Mouse (Mus musculus) frontal cortex, adult 2 months (tissue): ENCODE results near the gene Clip4. TPM values are rescaled to one million over a fixed set of nuclear protein-coding genes. Genes with fewer than 3 reads are reported as not detected.
"Not testable (repeated sequence)": the region's sequence is repeated elsewhere in the genome, so short reads cannot be mapped to it uniquely, and the experiment has no call there.

Source experiments
- DNase-seq, 2 experiments: peaks; one replicate each; pipeline ENCODE4 v3.0.0; 2022; ENCODE audit warnings: low spot score in 1 of 2; ENCODE audit errors: extremely low spot score in 1 of 2
- polyA plus RNA-seq: library from polyadenylated mRNA; depleted of rRNA; stranded (reverse); fragments of >200 nt; gene quantifications from 2 replicates; pipeline ENCODE4 v1.2.3, GENCODE M21; 2012; rRNA removed

The Clip4 gene
- polyA plus RNA-seq, result 61.5 and 63.9 TPM in 2 replicates

DNA sequence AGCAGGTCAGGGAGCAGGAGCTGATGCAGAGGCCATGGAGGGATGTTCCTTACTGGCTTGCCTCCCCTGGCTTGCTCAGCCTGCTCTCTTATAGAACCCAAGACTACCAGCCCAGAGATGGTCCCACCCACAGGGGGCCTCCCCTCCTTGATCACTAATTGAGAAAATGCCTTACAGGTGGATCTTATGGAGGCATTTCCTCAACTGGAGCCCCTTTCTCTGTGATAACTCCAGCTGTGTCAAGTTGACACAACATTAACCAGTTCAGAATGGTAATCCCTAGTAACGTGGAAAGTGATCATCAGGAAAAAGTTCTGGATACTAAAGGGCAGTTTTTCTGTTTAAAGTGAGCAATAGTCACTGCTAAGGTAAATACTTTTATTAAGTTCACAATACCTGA lies at the start of gene Clip4:
Gene Clip4, plus strand, starts transcription at position 301 of the 400 bp plus-strand sequence.
- DNase-seq, result not testable (repeated sequence)

- no peak for DNase-seq
Measured at GRCm38 (mm10) chr17:71720434-71720833, 47.8 kb upstream of the Clip4 start.

DNA sequence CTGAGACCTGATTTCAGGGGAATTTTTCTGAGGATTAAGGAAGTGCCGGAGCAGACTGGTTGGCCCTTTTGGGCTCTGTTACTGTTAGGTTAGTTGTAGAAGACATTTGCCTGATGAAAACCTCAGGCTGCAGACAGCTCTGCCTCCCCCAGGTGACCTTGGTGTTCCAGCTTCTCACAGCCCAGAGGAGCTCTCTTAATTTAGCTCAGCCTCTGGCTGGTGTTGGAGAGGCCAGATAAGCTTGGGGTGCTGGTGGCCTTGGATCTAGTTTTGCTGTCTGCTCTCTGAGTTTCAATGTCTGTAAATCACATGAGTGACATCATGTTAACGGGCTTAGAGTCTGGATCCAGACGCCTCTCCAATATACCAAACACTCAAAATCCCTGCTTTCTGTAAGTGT lies 47.3 kb upstream of the Clip4 start:
- no peak for DNase-seq

DNA sequence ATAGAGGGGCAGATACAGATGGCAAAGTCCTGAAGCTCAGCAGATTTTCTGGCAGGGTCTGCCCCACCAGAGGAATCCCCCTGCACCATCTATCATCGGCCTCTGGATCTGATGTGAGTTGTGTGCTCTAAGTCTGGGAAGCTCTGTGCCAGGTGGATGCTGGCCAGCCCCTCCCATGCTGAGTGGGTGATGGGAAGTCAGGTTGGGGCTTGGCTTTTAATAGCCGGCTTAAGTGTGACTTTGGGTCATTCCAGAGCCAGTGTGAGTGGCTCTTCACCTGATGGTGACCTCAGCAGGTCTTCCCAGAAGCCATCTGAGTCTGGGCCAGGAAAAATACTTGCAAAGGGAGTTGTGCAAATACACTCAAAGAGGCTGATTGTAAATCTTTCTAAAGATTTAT lies 37.6 kb upstream of the Clip4 start:
- no peak for DNase-seq

DNA sequence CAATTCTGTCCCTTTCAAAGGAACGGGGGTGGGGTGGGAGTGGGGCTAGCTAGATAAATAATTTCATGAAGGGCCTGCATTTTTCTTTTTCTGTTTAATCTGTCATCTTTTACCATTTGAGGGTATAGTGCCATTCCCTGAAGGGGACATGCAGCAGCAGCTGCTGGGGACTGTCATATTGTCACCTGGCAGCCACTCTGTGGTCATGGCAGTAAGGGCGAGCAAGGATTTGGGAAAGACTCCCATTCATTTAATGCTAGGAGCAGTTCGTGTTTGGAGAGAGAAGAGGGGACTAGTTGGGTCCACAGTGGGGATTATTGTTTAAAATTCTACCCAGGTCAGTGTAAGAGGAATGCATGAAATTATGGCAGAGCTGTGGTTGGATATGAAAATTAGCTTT lies 31.8 kb upstream of the Clip4 start:
- no peak for DNase-seq

DNA sequence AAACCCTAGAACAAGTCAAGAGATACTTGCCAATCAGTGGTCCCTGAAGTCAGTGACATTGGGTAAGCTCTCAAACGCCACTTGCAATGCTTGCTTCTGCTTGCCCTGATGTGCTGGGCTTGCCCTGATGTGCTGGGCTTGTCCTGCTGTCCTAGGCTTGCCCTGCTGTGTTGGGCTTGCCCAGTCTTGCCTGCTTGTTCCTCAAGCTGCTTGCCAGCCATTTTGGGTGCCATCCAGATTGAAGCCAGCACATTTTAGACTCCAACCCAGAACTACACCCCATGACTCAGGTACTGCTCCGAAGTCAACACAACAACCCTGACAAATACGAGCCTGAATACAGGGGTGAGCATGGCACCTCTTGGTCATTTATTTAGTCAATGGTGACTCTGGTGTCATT lies 26.1 kb upstream of the Clip4 start:
- DNase-seq, result no peak

- DNase-seq, result peak; percentile 53 to 83
Measured at GRCm38 (mm10) chr17:71742935-71743334, 25.3 kb upstream of the Clip4 start.

- no peak for DNase-seq
Measured at GRCm38 (mm10) chr17:71746114-71746513, 22.2 kb upstream of the Clip4 start.

GRCm38 (mm10) chr17:71747561-71747960 lies 20.7 kb upstream of the Clip4 start:
- DNase-seq, result no peak

DNA sequence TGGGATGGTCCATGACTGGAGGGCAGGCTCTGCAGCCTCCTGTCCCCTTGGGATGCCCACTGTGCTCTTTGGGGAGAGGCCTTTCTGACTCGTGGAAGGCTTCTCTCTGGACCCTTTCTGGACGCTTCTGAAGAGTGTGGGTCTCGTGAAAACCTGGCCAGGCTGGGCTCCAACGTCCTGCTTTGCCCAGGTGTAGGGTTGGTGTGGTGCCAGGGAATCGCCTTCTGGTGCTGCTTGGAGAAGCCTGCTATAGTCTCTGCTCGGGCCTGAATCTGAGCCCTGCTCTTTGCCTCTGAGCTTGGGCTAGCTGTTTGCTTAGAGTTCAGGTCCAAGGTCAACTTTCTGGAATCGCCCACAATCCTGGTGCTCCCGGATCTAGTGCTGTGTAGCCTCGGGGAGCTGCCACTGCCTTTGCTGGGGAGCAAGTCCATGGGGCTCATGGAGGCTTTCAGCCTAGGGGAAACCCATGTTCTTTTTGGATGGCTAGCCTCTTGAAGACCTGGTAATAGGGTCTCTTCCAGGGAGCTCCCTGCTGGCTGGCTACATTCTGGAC lies 18.6 kb upstream of the Clip4 start:
- DNase-seq, result no peak

- peak in 1 of 2 experiments; percentile 39 for DNase-seq
Measured at GRCm38 (mm10) chr17:71752831-71753230, 15.4 kb upstream of the Clip4 start, which contains the start of gene Pcare. Gene Pcare, minus strand, starts transcription at chr17:71752894.

GRCm38 (mm10) chr17:71760536-71760935 lies 7.7 kb upstream of the Clip4 start:
- no peak for DNase-seq

GRCm38 (mm10) chr17:71769564-71769963 lies 1.3 kb downstream of the Clip4 start:
- no peak for DNase-seq

- no peak for DNase-seq
Measured at GRCm38 (mm10) chr17:71770696-71771095, 2.4 kb downstream of the Clip4 start.

DNA sequence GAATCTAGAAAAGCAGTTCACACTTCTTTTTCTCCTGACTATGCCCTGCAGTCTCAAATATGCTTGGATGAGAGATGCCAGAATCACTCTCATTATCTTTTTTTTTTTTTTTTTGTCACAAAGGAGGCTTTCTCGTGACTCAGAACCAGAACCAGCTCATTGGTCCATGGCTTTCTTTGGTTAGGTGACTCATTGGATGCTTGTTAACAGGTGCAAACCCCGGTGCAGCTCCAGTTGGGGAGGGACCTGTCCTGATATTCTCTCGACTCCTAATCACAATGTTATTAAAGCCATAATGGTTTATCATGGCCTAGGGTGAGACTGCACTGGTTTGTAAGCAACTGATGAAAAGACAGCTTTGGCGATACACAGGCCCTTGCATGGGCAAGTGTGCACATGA lies 5.9 kb downstream of the Clip4 start:
- no peak for DNase-seq

GRCm38 (mm10) chr17:71775279-71775678 lies 7.0 kb downstream of the Clip4 start:
- no peak for DNase-seq

DNA sequence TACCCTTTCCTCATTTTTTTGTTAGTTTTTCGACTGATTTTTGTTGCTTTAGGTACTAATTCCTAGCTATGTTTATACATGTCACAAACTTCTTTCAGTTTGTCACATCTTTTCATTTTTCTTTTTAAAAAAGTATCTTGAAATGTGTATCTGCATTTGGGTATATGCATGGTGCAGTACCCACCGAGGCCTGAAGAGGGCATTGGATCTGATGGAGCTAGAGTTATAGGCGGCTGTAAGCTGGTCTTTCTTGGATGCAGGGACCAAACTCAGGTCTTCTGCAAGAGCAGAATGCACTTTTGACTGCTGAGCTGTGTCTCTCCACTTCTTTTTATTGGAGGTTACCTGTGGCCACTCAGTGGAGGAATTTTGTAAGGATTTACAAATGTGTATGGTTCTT lies 10.4 kb downstream of the Clip4 start:
- no peak for DNase-seq

GRCm38 (mm10) chr17:71780490-71780889 lies 12.2 kb downstream of the Clip4 start:
- no peak for DNase-seq

GRCm38 (mm10) chr17:71780945-71781344 lies 12.7 kb downstream of the Clip4 start:
- DNase-seq, result peak; percentile 87 to 90

GRCm38 (mm10) chr17:71782242-71782698 lies 14.0 kb downstream of the Clip4 start:
- DNase-seq, result peak in 1 of 2 experiments; percentile 27

DNA sequence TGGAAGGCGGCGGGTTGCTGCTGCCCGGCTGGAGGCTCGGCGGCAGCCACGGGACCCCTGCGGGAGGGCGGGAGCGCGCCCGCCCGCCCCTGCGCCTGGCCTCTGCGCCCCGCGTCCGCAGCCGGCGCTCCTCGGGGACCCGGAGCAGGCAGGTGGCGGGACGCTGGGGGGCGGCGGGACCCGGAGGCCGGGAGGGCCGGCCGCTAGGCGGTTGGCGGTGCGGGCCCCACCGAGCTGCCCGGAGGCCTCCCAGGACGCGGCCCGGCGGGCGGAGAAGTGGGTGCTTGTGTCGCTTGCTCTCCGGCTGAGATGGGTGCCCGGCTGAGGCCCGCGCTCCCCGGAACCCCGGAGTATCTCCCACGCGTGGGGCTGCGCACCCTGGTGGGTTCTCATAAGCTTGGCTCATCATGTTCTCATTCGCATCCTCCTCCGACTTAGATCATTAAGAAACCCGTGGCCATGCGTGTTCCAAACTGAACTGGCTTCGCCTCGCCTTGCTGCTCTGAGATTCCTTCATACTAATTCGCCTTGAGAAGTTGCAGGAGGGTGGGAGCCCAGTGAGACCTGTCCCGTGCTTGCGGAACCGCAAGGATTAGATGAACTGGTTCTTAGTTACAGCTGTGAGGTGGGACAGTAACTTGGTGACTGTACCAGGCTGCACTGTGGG lies 14.6 kb downstream of the Clip4 start:
- peak in 1 of 2 experiments; percentile 62 for DNase-seq

DNA sequence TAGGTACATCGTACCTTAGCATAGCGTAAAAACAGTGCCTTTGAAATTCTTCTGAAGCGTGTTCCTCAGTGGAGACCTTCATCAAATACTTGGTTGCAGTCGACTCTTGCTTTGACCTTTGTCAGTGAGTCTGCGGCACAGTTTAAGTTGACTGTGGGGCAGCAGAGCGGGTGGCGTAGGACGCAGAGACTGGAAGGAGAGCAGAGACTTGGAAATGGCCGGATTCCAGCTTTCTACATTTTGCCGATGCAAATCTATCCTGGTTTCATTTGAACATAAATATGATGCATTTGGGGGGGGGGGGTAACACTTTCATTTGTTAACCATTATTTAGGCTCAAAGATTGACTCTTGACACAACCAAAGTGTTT lies 15.1 kb downstream of the Clip4 start:
- DNase-seq, result peak in 1 of 2 experiments; percentile 22
